Mouse (Mus musculus) heart, adult 2 months (tissue): ENCODE data around the gene Frmd8. TPM values are rescaled to one million over a fixed set of nuclear protein-coding genes. Genes with fewer than 3 reads are reported as not detected.
A peak's percentile ranks its signal among the peaks of the same experiment; 100 is the strongest.
"Not testable (repeated sequence)": the region's sequence is repeated elsewhere in the genome, so short reads cannot be mapped to it uniquely, and the experiment has no call there.

Source experiments
- DNase-seq, 2 experiments: peaks; one replicate each; pipeline ENCODE4 v3.0.0; 2021
- H3K27ac ChIP-seq: fragments of 200-600 bp; 2 replicates; pipeline ENCODE4 v1.8.1; 2022
- H3K27me3 ChIP-seq: fragments of 200-500 bp; 2 replicates; pipeline ENCODE4 v1.6.1; 2012; ENCODE audit warnings: mild to moderate bottlenecking, low read length, inconsistent platforms, mixed read lengths; ENCODE audit not compliant: control insufficient read depth, insufficient read depth
- H3K36me3 ChIP-seq: fragments of 200-500 bp; 2 replicates; pipeline ENCODE4 v1.6.1; 2012; ENCODE audit warnings: low read length, inconsistent platforms; ENCODE audit not compliant: control insufficient read depth, insufficient read depth
- H3K4me1 ChIP-seq: fragments of 200-500 bp; 2 replicates; pipeline ENCODE4 v1.6.1; 2011; ENCODE audit warnings: low read length; ENCODE audit not compliant: control insufficient read depth, insufficient read depth
- H3K4me3 ChIP-seq: fragments of 200-600 bp; 2 replicates; pipeline ENCODE4 v1.8.1; 2022
- H3K79me2 ChIP-seq: fragments of 200-500 bp; replicated peaks from 2 replicates; pipeline ENCODE4 v1.6.1; 2012; ENCODE audit warnings: mild to moderate bottlenecking, inconsistent platforms, low read length, moderate library complexity, mixed read lengths; ENCODE audit not compliant: control insufficient read depth, insufficient read depth
- H3K9ac ChIP-seq: fragments of 200-500 bp; 2 replicates; pipeline ENCODE4 v1.6.1; 2012; ENCODE audit warnings: low read depth, mild to moderate bottlenecking, control low read depth, inconsistent platforms, low read length, mixed read lengths
- CTCF ChIP-seq: fragments of 200-600 bp; IDR thresholded peaks from 2 replicates; pipeline ENCODE4 v1.8.1; 2022; ENCODE audit warnings: antibody characterized with exemption, mild to moderate bottlenecking, moderate library complexity
- EP300 ChIP-seq: fragments of 200-500 bp; IDR thresholded peaks from 2 replicates; pipeline ENCODE4 v1.6.1; 2011; ENCODE audit warnings: low read depth, low read length, control low read depth; ENCODE audit not compliant: insufficient read depth
- POLR2A ChIP-seq: fragments of 200-500 bp; IDR thresholded peaks from 2 replicates; pipeline ENCODE4 v1.6.1; 2011; ENCODE audit warnings: mild to moderate bottlenecking, low read depth, low read length, control low read depth; ENCODE audit not compliant: insufficient read depth
- WGBS: fragments of 180-500 bp; shearing (Covaris S2); methylation state at CpG from one replicate; pipeline ENCODE4 v1.1.7; 2018; 5-methylcytosine and 5-hydroxymethylcytosine counted together
- intact Hi-C: fragments of 180-260 bp; cut with DNase I; formaldehyde crosslinking; loops from one replicate; pipeline ENCODE4 v1.15.1; 2025
- polyA plus RNA-seq: library from polyadenylated mRNA; depleted of rRNA; stranded (reverse); fragments of >200 nt; gene quantifications from 2 replicates; pipeline ENCODE4 v1.2.3, GENCODE M21; 2012
- total RNA-seq, 2 experiments: library from RNA; stranded (reverse); gene quantifications; 2 replicates each; pipeline ENCODE4 v1.2.3; 2021

Gene Frmd8
- total and polyA plus RNA-seq, 3 experiments = 7.0 to 8.4 (median 7.7) TPM

- Histone ChIP-seq H3K9ac (peak overlapping the region; percentile 38; the same call in 1 of the 2 replicates), H3K27ac (peak overlapping the region; percentile 95), H3K4me1 (peaks cover 21% of the 10 kb centered on the region), H3K79me2 (no peaks in the 10 kb centered on the region), H3K36me3 (peaks cover 11% of the 10 kb centered on the region), H3K27me3 (no peaks in the 10 kb centered on the region), H3K4me3 (no peak overlapping the region)
- intact Hi-C loops = loop anchor here (2.0 kb wide), 1 partner anchor 17 kb away; no protein-coding TSS in a partner anchor
- DNase-seq = peak; percentile 74 to 79
- WGBS = 13% methylated on average over 12 of the region's 12 CpGs
- TF ChIP-seq EP300 = no peak
- TF ChIP-seq POLR2A = 0 out of 2 replicates have a peak, but pooled peaks have one; percentile 12
- TF ChIP-seq CTCF = peak; percentile 79
These were observed 55.5 kb downstream of the Frmd8 start for GRCm38 (mm10) chr19:5819549-5819948.

- peaks cover 3% of the 10 kb centered on the region; the same call in 1 of the 2 replicates for H3K36me3 ChIP-seq
- peak overlapping the region; percentile 95 for H3K27ac ChIP-seq
- TF ChIP-seq EP300 (no peak), CTCF (no peak), POLR2A (no peak)
- peaks cover 15% of the 10 kb centered on the region for H3K4me1 ChIP-seq
- no peak for DNase-seq
- H3K4me3 ChIP-seq = no peak overlapping the region
- no peaks in the 10 kb centered on the region for H3K79me2 ChIP-seq
- no peaks in the 10 kb centered on the region for H3K27me3 ChIP-seq
- 70% methylated on average over 6 of the region's 6 CpGs for WGBS
- intact Hi-C loops = loop anchor here (2.0 kb wide), 1 partner anchor 16 kb away; no protein-coding TSS in a partner anchor
- 0 out of 2 replicates have a peak overlapping the region, but pooled peaks have one; percentile 16 for H3K9ac ChIP-seq
These were observed 56.5 kb downstream of the Frmd8 start for GRCm38 (mm10) chr19:5818590-5818977.

GRCm38 (mm10) chr19:5817703-5818589 lies 57.1 kb downstream of the Frmd8 start:
- Histone ChIP-seq H3K27me3 (no peaks in the 10 kb centered on the region), H3K4me3 (peak overlapping the region; percentile 46), H3K9ac (peak overlapping the region; percentile 77), H3K27ac (peak overlapping the region; percentile 95), H3K36me3 (peaks cover 3% of the 10 kb centered on the region; the same call in 1 of the 2 replicates), H3K4me1 (peaks cover 12% of the 10 kb centered on the region), H3K79me2 (no peaks in the 10 kb centered on the region)
- intact Hi-C loops = loop anchor here (2.0 kb wide), 1 partner anchor 15 kb away; no protein-coding TSS in a partner anchor
- DNase-seq = peak; percentile 91 to 92
- TF ChIP-seq EP300 (peak; percentile 96), CTCF (peak; percentile 85), POLR2A (peak; percentile 85)
- WGBS = 10% methylated on average over 21 of the region's 21 CpGs

GRCm38 (mm10) chr19:5815928-5816327 lies 59.1 kb downstream of the Frmd8 start:
- Histone ChIP-seq H3K79me2 (no peaks in the 10 kb centered on the region), H3K36me3 (peaks cover 6% of the 10 kb centered on the region; the same call in 1 of the 2 replicates), H3K27ac (no peak overlapping the region), H3K4me1 (peaks cover 24% of the 10 kb centered on the region), H3K9ac (no peak overlapping the region), H3K4me3 (no peak overlapping the region), H3K27me3 (no peaks in the 10 kb centered on the region)
- 77% methylated on average over 4 of the region's 4 CpGs for WGBS
- no peak for DNase-seq
- no peak for TF ChIP-seq CTCF
- no peak for TF ChIP-seq POLR2A
- no peak for TF ChIP-seq EP300
- intact Hi-C loops = no loop called here

- no peak overlapping the region for H3K27ac ChIP-seq
- H3K9ac ChIP-seq = no peak overlapping the region
- peaks cover 33% of the 10 kb centered on the region for H3K4me1 ChIP-seq
- peaks cover 6% of the 10 kb centered on the region; the same call in 1 of the 2 replicates for H3K36me3 ChIP-seq
- no peaks in the 10 kb centered on the region for H3K79me2 ChIP-seq
- no peak for DNase-seq
- H3K27me3 ChIP-seq = no peaks in the 10 kb centered on the region
- intact Hi-C loops = no loop called here
- TF ChIP-seq EP300 = no peak
- TF ChIP-seq POLR2A = no peak
- no peak for TF ChIP-seq CTCF
- no peak overlapping the region for H3K4me3 ChIP-seq
- WGBS = 78% methylated on average over 7 of the region's 7 CpGs
These were observed 60.1 kb downstream of the Frmd8 start for GRCm38 (mm10) chr19:5815010-5815409.

GRCm38 (mm10) chr19:5814048-5814447 lies 61.0 kb downstream of the Frmd8 start:
- intact Hi-C loops, H3K27me3 ChIP-seq, H3K4me3 ChIP-seq, H3K79me2 ChIP-seq, H3K36me3 ChIP-seq, DNase-seq, H3K9ac ChIP-seq: not testable (repeated sequence)
- TF ChIP-seq CTCF = peak; percentile 35
- H3K27ac ChIP-seq = peak overlapping the region; percentile 96; the same call in 1 of the 2 replicates
- peaks cover 39% of the 10 kb centered on the region for H3K4me1 ChIP-seq
- 45% methylated on average over 1 of the region's 1 CpGs for WGBS
